Mouse (Mus musculus) stomach, postnatal 0 days (tissue): ENCODE results near the gene Frat2.

Source experiments
- CTCF ChIP-seq: IDR thresholded peaks from 2 replicates; pipeline ENCODE4 v1.5.1; 2016; ENCODE audit warnings: antibody characterized with exemption, low read depth, mild to moderate bottlenecking, moderate library complexity
- EP300 ChIP-seq: optimal IDR thresholded peaks from 2 replicates; pipeline ENCODE3; 2016; ENCODE audit warnings: antibody characterized with exemption

- TF ChIP-seq CTCF (no peak), EP300 (no peak)
Measured at GRCm38 (mm10) chr19:41835816-41836215, 12.1 kb downstream of the Frat2 start.
